Mouse (Mus musculus): ENCODE measurements at regions not wholly inside any gene's neighbourhood (a gene's known extent, or its start where the extent isn't known, plus 50 kb on each side); places are given as distances from the start of the nearest gene placed in this dataset.

DNA sequence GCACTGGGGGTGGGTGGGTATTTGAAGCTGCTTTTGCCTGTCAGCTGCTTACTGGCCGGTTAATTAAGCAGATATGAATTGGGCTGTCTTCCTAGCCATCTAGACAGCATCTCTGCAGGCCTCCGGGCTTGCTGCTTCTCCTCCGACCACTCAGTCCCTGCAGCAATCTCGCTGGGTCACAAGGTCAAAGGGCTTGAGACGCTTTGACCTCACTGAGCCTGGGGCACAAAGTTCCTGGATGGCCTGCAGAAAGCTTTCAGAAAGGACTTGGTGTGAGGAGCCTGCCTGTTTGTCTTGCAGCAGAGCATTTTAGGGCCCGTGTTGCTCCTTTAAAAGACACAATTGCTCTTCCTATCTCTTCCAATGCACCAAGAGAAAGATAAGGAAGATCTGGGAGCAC, 83.7 kb upstream of the Ppp2r5a start:
- Histone ChIP-seq H3K9me3 (ENCODE audit: control insufficient read depth, low read length) (no peaks in the 10 kb centered on the region), H3K4me2 (no peak overlapping the region), H3K4me1 (ENCODE audit: control insufficient read depth, insufficient read depth, low read length) (no peaks in the 10 kb centered on the region), H3K27ac (ENCODE audit: low read depth, low read length) (no peak overlapping the region), H3K27me3 (ENCODE audit: control insufficient read depth, insufficient read depth, low read length) (no peaks in the 10 kb centered on the region), H3K4me3 (ENCODE audit: low read depth, low read length) (no peak overlapping the region), H3K9ac (ENCODE audit: low read length) (no peak overlapping the region), H3K36me3 (ENCODE audit: control insufficient read depth, insufficient read depth, low read length) (no peaks in the 10 kb centered on the region)
- 34% methylated on average over 6 of the region's 6 CpGs for WGBS
- ATAC-seq (ENCODE audit: low FRiP score) (no peak), DNase-seq (ENCODE audit: low spot score, missing footprints) (peak; percentile 60)

DNA sequence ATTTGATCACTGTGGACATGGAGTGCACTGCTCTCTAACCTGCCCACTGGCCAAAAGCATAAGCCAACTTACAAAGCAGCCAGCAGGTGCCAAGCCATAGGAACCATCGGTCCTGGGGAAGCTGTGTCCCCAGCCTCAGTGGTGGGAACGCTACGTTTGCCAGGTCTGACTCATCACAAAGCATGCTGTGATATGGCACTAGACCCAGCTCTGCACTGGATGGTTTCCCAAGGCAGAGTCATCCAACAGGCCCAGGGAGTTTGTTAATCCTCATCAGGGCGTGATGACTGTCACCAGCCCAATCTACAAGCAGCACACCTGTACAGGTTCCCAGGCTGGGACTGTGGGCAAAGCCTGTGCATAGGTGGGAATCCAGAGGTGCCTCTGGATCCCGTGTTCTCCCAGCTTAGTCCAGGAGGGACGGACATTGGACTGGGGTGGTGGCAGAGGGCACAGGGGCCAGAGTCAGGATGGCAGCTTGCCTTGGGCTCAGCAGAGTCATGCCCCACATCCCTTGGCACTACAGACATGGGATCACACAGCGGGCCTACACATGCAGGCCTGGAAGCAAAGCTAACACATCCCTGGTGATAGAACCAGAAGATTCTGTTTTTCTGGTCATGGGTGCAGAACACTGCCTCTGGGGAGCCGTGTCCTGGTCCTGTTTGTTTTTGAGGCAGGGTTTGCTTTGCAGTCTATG, 81.8 kb upstream of the Ppp2r5a start:
- no peak overlapping the region for H3K4me3 ChIP-seq (ENCODE audit: low read depth, low read length)
- H3K9ac ChIP-seq (ENCODE audit: low read length), result no peak overlapping the region
- no peaks in the 10 kb centered on the region for H3K27me3 ChIP-seq (ENCODE audit: control insufficient read depth, insufficient read depth, low read length)
- DNase-seq (ENCODE audit: low spot score, missing footprints) (no peak), ATAC-seq (ENCODE audit: low FRiP score) (no peak)
- WGBS, result 90% methylated on average over 8 of the region's 8 CpGs
- no peak overlapping the region for H3K27ac ChIP-seq (ENCODE audit: low read depth, low read length)
- no peak overlapping the region for H3K4me2 ChIP-seq
- no peaks in the 10 kb centered on the region for H3K9me3 ChIP-seq (ENCODE audit: control insufficient read depth, low read length)
- no peaks in the 10 kb centered on the region for H3K36me3 ChIP-seq (ENCODE audit: control insufficient read depth, insufficient read depth, low read length)
- no peaks in the 10 kb centered on the region for H3K4me1 ChIP-seq (ENCODE audit: control insufficient read depth, insufficient read depth, low read length)

DNA sequence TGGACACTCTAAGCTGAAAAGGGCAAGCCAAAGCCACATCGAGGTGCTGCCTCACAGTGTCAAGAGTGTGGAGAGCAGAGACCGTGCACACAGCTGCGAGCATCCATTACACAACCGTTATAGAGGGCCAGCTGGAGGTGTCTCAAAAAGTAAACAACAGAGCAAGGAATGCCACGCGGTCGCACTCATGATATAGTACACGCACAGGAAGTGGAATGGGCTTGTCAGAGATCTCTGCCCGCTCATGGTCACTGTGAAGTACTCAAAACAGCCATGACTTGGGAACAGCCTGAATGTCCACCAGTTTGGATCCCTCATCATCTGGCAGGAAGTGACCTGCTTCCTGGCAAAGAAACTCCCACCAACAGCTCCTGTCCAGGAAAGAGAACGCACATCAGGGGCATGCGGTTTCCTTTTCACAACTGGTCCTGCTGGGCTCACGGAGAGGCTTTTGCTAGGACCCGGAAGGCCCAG, 76.9 kb upstream of the Ppp2r5a start:
- ATAC-seq (ENCODE audit: low FRiP score) (no peak), DNase-seq (ENCODE audit: low spot score, missing footprints) (no peak)
- Histone ChIP-seq H3K4me3 (ENCODE audit: low read depth, low read length) (no peak overlapping the region), H3K27ac (ENCODE audit: low read depth, low read length) (no peak overlapping the region), H3K9me3 (ENCODE audit: control insufficient read depth, low read length) (no peaks in the 10 kb centered on the region), H3K36me3 (ENCODE audit: control insufficient read depth, insufficient read depth, low read length) (no peaks in the 10 kb centered on the region), H3K27me3 (ENCODE audit: control insufficient read depth, insufficient read depth, low read length) (no peaks in the 10 kb centered on the region), H3K9ac (ENCODE audit: low read length) (no peak overlapping the region), H3K4me2 (no peak overlapping the region), H3K4me1 (ENCODE audit: control insufficient read depth, insufficient read depth, low read length) (no peaks in the 10 kb centered on the region)
- 79% methylated on average over 13 of the region's 13 CpGs for WGBS

- no peaks in the 10 kb centered on the region for H3K9me3 ChIP-seq (ENCODE audit: control insufficient read depth, low read length)
- ATAC-seq (ENCODE audit: low FRiP score) (no peak), DNase-seq (ENCODE audit: low spot score, missing footprints) (no peak)
- H3K4me1 ChIP-seq (ENCODE audit: control insufficient read depth, insufficient read depth, low read length), result peaks cover 4% of the 10 kb centered on the region; the same call in 1 of the 2 replicates
- H3K27ac ChIP-seq (ENCODE audit: low read depth, low read length), result no peak overlapping the region
- WGBS, result 94% methylated on average over 5 of the region's 5 CpGs
- no peak overlapping the region for H3K4me3 ChIP-seq (ENCODE audit: low read depth, low read length)
- no peak overlapping the region for H3K9ac ChIP-seq (ENCODE audit: low read length)
- H3K4me2 ChIP-seq, result no peak overlapping the region
- H3K36me3 ChIP-seq (ENCODE audit: control insufficient read depth, insufficient read depth, low read length), result no peaks in the 10 kb centered on the region
- no peaks in the 10 kb centered on the region for H3K27me3 ChIP-seq (ENCODE audit: control insufficient read depth, insufficient read depth, low read length)
Measured at GRCm38 (mm10) chr1:191472551-191472950, 69.5 kb upstream of the Ppp2r5a start.

DNA sequence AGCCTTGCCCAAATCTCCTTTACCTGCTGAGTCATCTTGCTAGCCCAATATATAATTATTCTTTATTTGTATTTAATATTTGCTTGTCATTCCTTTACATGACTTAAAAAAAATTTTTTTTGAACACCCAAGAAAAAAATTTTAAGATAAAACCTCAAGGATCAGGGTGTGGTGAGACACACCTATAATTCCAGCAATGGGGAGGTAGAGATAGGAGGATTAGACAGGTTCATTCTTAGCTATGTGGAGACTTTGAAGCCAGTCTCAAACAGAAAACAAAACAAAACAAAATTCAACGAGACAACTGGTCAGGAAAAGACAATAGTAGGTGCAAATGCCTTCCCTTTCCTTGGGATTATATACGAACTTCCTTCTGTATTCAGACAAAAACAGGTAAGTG, 68.4 kb upstream of the Ppp2r5a start:
- 73% methylated on average over 2 of the region's 2 CpGs for WGBS
- H3K27me3 ChIP-seq (ENCODE audit: control insufficient read depth, insufficient read depth, low read length), result no peaks in the 10 kb centered on the region
- no peak for ATAC-seq (ENCODE audit: low FRiP score)

GRCm38 (mm10) chr1:191470190-191470985, 67.3 kb upstream of the Ppp2r5a start:
- WGBS, result 39% methylated on average over 13 of the region's 13 CpGs
- no peak for ATAC-seq (ENCODE audit: low FRiP score)
- Histone ChIP-seq H3K4me3 (ENCODE audit: low read depth, low read length) (no peak overlapping the region), H3K4me2 (no peak overlapping the region), H3K9me3 (ENCODE audit: control insufficient read depth, low read length) (no peaks in the 10 kb centered on the region), H3K36me3 (ENCODE audit: control insufficient read depth, insufficient read depth, low read length) (no peaks in the 10 kb centered on the region), H3K27me3 (ENCODE audit: control insufficient read depth, insufficient read depth, low read length) (no peaks in the 10 kb centered on the region), H3K4me1 (ENCODE audit: control insufficient read depth, insufficient read depth, low read length) (peaks cover 4% of the 10 kb centered on the region; the same call in 1 of the 2 replicates), H3K9ac (ENCODE audit: low read length) (no peak overlapping the region), H3K27ac (ENCODE audit: low read depth, low read length) (no peak overlapping the region)
- no peak for DNase-seq (ENCODE audit: low spot score, missing footprints)

More for the DNA sequence above, 68.4 kb upstream of the Ppp2r5a start:
- H3K36me3 ChIP-seq (ENCODE audit: control insufficient read depth, insufficient read depth, low read length), result no peaks in the 10 kb centered on the region
- H3K4me2 ChIP-seq, result no peak overlapping the region
- no peaks in the 10 kb centered on the region for H3K9me3 ChIP-seq (ENCODE audit: control insufficient read depth, low read length)
- H3K4me1 ChIP-seq (ENCODE audit: control insufficient read depth, insufficient read depth, low read length), result peaks cover 4% of the 10 kb centered on the region; the same call in 1 of the 2 replicates
- no peak overlapping the region for H3K9ac ChIP-seq (ENCODE audit: low read length)
- no peak overlapping the region for H3K4me3 ChIP-seq (ENCODE audit: low read depth, low read length)
- no peak for DNase-seq (ENCODE audit: low spot score, missing footprints)
- H3K27ac ChIP-seq (ENCODE audit: low read depth, low read length), result no peak overlapping the region

DNA sequence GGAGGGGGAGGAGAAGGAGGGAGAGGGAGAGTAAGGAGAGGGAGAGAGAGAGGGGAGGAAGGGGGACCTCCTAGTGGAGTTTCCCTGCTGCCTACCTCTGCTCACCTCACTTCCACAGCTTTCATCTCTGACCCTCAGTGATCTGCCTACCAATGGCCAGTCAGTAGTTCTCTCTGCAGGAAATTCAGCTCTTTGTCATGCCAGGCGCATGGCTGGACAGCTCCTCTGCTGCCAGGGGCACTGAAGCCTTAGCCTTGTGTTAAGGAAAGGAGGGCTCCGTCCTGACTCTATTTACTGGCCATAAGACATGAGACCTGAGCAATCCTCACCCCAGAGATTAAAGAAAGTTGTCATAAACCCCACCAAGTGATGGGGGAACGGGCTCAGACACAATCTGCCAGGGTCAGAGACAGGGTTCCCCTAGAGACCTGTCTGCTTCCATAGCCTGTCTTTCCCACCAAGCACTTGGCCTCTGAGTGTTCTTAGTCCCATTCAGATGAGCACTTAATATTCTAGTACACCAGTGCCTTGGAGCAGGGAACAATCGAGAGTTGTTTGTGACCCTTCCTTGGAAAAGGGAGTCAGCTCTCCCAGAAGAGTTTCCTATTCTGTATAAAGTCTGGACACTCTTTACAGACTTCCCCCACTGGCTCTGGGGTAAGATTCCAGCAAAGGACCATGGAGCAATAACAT, 65.9 kb upstream of the Ppp2r5a start:
- Histone ChIP-seq H3K4me1 (ENCODE audit: control insufficient read depth, insufficient read depth, low read length) (peaks cover 4% of the 10 kb centered on the region; the same call in 1 of the 2 replicates), H3K4me2 (no peak overlapping the region), H3K27ac (ENCODE audit: low read depth, low read length) (no peak overlapping the region), H3K9ac (ENCODE audit: low read length) (no peak overlapping the region), H3K9me3 (ENCODE audit: control insufficient read depth, low read length) (no peaks in the 10 kb centered on the region), H3K36me3 (ENCODE audit: control insufficient read depth, insufficient read depth, low read length) (no peaks in the 10 kb centered on the region), H3K4me3 (ENCODE audit: low read depth, low read length) (no peak overlapping the region), H3K27me3 (ENCODE audit: control insufficient read depth, insufficient read depth, low read length) (no peaks in the 10 kb centered on the region)
- ATAC-seq (ENCODE audit: low FRiP score) (no peak), DNase-seq (ENCODE audit: low spot score, missing footprints) (no peak)
- 50% methylated on average over 4 of the region's 4 CpGs for WGBS

DNA sequence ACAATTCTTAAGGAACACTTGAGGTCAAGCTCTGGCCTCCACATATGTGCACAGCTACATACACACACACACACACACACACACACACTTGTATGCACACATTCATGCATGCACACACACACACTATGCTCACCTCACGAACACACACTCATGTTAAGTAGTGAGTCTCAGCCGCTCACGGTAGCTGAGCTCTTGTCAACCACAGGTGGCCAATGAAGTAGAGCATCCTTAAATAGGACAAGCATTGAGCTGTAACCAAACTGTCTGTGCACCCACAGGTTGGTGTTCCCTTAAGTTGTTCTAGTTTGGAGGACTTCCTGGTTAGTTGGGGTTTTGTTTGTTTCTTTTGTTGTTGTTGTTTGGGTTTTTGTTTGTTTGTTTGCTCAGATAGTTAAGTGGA, 63.2 kb upstream of the Ppp2r5a start:
- peaks cover 9% of the 10 kb centered on the region; the same call in 1 of the 2 replicates for H3K4me1 ChIP-seq (ENCODE audit: control insufficient read depth, insufficient read depth, low read length)
- H3K27me3 ChIP-seq (ENCODE audit: control insufficient read depth, insufficient read depth, low read length), result no peaks in the 10 kb centered on the region
- 89% methylated on average over 3 of the region's 3 CpGs for WGBS
- ATAC-seq (ENCODE audit: low FRiP score) (no peak), DNase-seq (ENCODE audit: low spot score, missing footprints) (no peak)
- no peaks in the 10 kb centered on the region for H3K9me3 ChIP-seq (ENCODE audit: control insufficient read depth, low read length)
- no peak overlapping the region for H3K4me2 ChIP-seq
- H3K9ac ChIP-seq (ENCODE audit: low read length), result no peak overlapping the region
- H3K36me3 ChIP-seq (ENCODE audit: control insufficient read depth, insufficient read depth, low read length), result no peaks in the 10 kb centered on the region
- no peak overlapping the region for H3K4me3 ChIP-seq (ENCODE audit: low read depth, low read length)
- H3K27ac ChIP-seq (ENCODE audit: low read depth, low read length), result no peak overlapping the region

DNA sequence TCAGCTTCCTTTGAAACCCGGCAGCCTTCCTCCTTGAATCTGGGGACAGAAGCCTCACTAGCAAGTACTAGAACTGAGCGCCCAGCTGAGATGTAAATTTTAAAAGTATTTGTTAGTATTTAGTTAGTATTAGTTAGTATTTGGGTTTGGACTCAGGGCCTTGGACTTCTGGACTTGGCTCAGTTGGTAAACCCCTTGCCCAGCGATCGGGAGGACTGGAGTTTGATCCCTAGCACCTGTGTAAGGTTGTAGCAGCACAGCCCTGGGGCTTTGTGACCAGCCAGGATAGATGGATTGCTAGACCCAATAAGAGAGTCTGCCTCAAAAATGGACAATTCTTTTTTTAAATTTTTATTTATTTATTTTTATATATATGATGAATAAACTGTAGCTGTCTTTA, 62.7 kb upstream of the Ppp2r5a start:
- Histone ChIP-seq H3K4me2 (no peak overlapping the region), H3K4me3 (ENCODE audit: low read depth, low read length) (no peak overlapping the region), H3K4me1 (ENCODE audit: control insufficient read depth, insufficient read depth, low read length) (peaks cover 8% of the 10 kb centered on the region; the same call in 1 of the 2 replicates), H3K9ac (ENCODE audit: low read length) (no peak overlapping the region), H3K27ac (ENCODE audit: low read depth, low read length) (no peak overlapping the region), H3K36me3 (ENCODE audit: control insufficient read depth, insufficient read depth, low read length) (no peaks in the 10 kb centered on the region), H3K27me3 (ENCODE audit: control insufficient read depth, insufficient read depth, low read length) (no peaks in the 10 kb centered on the region), H3K9me3 (ENCODE audit: control insufficient read depth, low read length) (no peaks in the 10 kb centered on the region)
- ATAC-seq (ENCODE audit: low FRiP score), result no peak
- no peak for DNase-seq (ENCODE audit: low spot score, missing footprints)
- 89% methylated on average over 4 of the region's 4 CpGs for WGBS

Measured in midbrain, embryonic 11.5 days (tissue).